Mouse (Mus musculus) heart, embryonic 10.5 days (tissue): ENCODE data around the gene Map3k12. TPM values are rescaled to one million over a fixed set of nuclear protein-coding genes. Genes with fewer than 3 reads are reported as not detected.

ENCODE experiments used
- DNase-seq: peaks from one replicate; pipeline ENCODE4 v3.0.0-alpha.2; 2017; ENCODE audit warnings: low spot score
- H3K27ac ChIP-seq: fragments of 300-500 bp; sonication (generic); 2 replicates; pipeline ENCODE4 v1.5.1; 2016; ENCODE audit warnings: mild to moderate bottlenecking
- H3K27me3 ChIP-seq: fragments of 300-500 bp; sonication (generic); 2 replicates; pipeline ENCODE4 v1.6.1; 2016; ENCODE audit warnings: mild to moderate bottlenecking; ENCODE audit not compliant: poor library complexity, insufficient read depth, severe bottlenecking
- H3K36me3 ChIP-seq: fragments of 300-500 bp; sonication (generic); 2 replicates; pipeline ENCODE4 v1.6.1; 2016; ENCODE audit warnings: mild to moderate bottlenecking, moderate library complexity
- H3K4me1 ChIP-seq: fragments of 300-500 bp; sonication (generic); 2 replicates; pipeline ENCODE4 v1.6.1; 2016; ENCODE audit warnings: mild to moderate bottlenecking
- H3K4me3 ChIP-seq: fragments of 300-500 bp; sonication (generic); 2 replicates; pipeline ENCODE4 v1.5.1; 2016; ENCODE audit warnings: mild to moderate bottlenecking, moderate library complexity
- H3K9me3 ChIP-seq: fragments of 300-500 bp; sonication (generic); 2 replicates; pipeline ENCODE4 v1.6.1; 2016; ENCODE audit warnings: mild to moderate bottlenecking, moderate library complexity
- WGBS: fragments of 180-500 bp; shearing (Covaris S2); methylation state at CpG from one replicate; pipeline ENCODE4 v1.1.7; 2016; 5-methylcytosine and 5-hydroxymethylcytosine counted together
- polyA plus RNA-seq: library from polyadenylated mRNA; unstranded; fragments of >200 nt; fragmentation: Nextera tagmentation; extraction: Ambion mirVana; gene quantifications from 2 replicates; pipeline ENCODE4 v1.2.1, GENCODE M21; 2016

Map3k12 gene
- polyA plus RNA-seq, result 17.9 and 19.7 TPM in 2 replicates

- no peaks in the 10 kb centered on the region for H3K27me3 ChIP-seq
- H3K36me3 ChIP-seq, result peaks cover 16% of the 10 kb centered on the region
- peak within 1 kb of the TSS; percentile 81 for H3K4me3 ChIP-seq
- under 1% methylated on average over 41 of the region's 43 CpGs for WGBS
- peak within 1 kb of the TSS; percentile 98 for H3K27ac ChIP-seq
- peaks cover 48% of the 10 kb centered on the region for H3K4me1 ChIP-seq
- peak; percentile 91 for DNase-seq
- H3K9me3 ChIP-seq, result no peaks in the 10 kb centered on the region
Measured at GRCm38 (mm10) chr15:102516728-102517404, at the start of gene Map3k12. TSS of gene Map3k12 (minus strand) at chr15:102517064.

- Histone ChIP-seq H3K4me3 (no peak overlapping the region), H3K4me1 (no peaks in the 10 kb centered on the region), H3K36me3 (peaks cover 23% of the 10 kb centered on the region), H3K27ac (no peak overlapping the region), H3K27me3 (no peaks in the 10 kb centered on the region), H3K9me3 (no peaks in the 10 kb centered on the region)
- no peak for DNase-seq
- 85% methylated on average over 5 of the region's 5 CpGs for WGBS
Measured at GRCm38 (mm10) chr15:102563681-102564080, 46.8 kb upstream of the Map3k12 start.

- no peak overlapping the region for H3K4me3 ChIP-seq
- H3K9me3 ChIP-seq, result no peaks in the 10 kb centered on the region
Measured at GRCm38 (mm10) chr15:102563061-102563460, 46.2 kb upstream of the Map3k12 start.

GRCm38 (mm10) chr15:102562491-102562890, 45.6 kb upstream of the Map3k12 start:
- Histone ChIP-seq H3K4me3 (no peak overlapping the region), H3K27ac (no peak overlapping the region), H3K27me3 (no peaks in the 10 kb centered on the region), H3K9me3 (no peaks in the 10 kb centered on the region), H3K4me1 (no peaks in the 10 kb centered on the region), H3K36me3 (peaks cover 23% of the 10 kb centered on the region)
- no peak for DNase-seq
- 89% methylated on average over 1 of the region's 1 CpGs for WGBS

More at GRCm38 (mm10) chr15:102563061-102563460, 46.2 kb upstream of the Map3k12 start:
- DNase-seq, result no peak
- Histone ChIP-seq H3K27me3 (no peaks in the 10 kb centered on the region), H3K4me1 (no peaks in the 10 kb centered on the region), H3K36me3 (peaks cover 23% of the 10 kb centered on the region), H3K27ac (no peak overlapping the region)
- WGBS, result 89% methylated on average over 3 of the region's 3 CpGs

GRCm38 (mm10) chr15:102557580-102557979, 40.7 kb upstream of the Map3k12 start:
- Histone ChIP-seq H3K4me3 (no peak overlapping the region), H3K4me1 (no peaks in the 10 kb centered on the region), H3K27ac (no peak overlapping the region), H3K36me3 (peaks cover 54% of the 10 kb centered on the region), H3K27me3 (no peaks in the 10 kb centered on the region), H3K9me3 (no peaks in the 10 kb centered on the region)
- no peak for DNase-seq

- Histone ChIP-seq H3K36me3 (peaks cover 66% of the 10 kb centered on the region), H3K4me3 (no peak overlapping the region), H3K27me3 (no peaks in the 10 kb centered on the region), H3K27ac (no peak overlapping the region), H3K9me3 (no peaks in the 10 kb centered on the region), H3K4me1 (no peaks in the 10 kb centered on the region)
- 100% methylated on average over 1 of the region's 1 CpGs for WGBS
- no peak for DNase-seq
Measured at GRCm38 (mm10) chr15:102555581-102555980, 38.7 kb upstream of the Map3k12 start.

GRCm38 (mm10) chr15:102552599-102552998, 35.7 kb upstream of the Map3k12 start:
- H3K27me3 ChIP-seq, result no peaks in the 10 kb centered on the region
- WGBS, result 97% methylated on average over 5 of the region's 5 CpGs
- H3K36me3 ChIP-seq, result peaks cover 75% of the 10 kb centered on the region
- no peak overlapping the region for H3K4me3 ChIP-seq
- H3K27ac ChIP-seq, result no peak overlapping the region
- no peaks in the 10 kb centered on the region for H3K9me3 ChIP-seq
- no peak for DNase-seq
- H3K4me1 ChIP-seq, result no peaks in the 10 kb centered on the region

GRCm38 (mm10) chr15:102547478-102547877, 30.6 kb upstream of the Map3k12 start:
- WGBS, result 93% methylated on average over 3 of the region's 3 CpGs
- peaks cover 74% of the 10 kb centered on the region for H3K36me3 ChIP-seq
- H3K4me3 ChIP-seq, result no peak overlapping the region
- no peak overlapping the region for H3K27ac ChIP-seq
- no peaks in the 10 kb centered on the region for H3K4me1 ChIP-seq
- no peaks in the 10 kb centered on the region for H3K27me3 ChIP-seq
- no peak for DNase-seq
- H3K9me3 ChIP-seq, result no peaks in the 10 kb centered on the region

- no peak for DNase-seq
- Histone ChIP-seq H3K27me3 (no peaks in the 10 kb centered on the region), H3K9me3 (no peaks in the 10 kb centered on the region), H3K4me1 (no peaks in the 10 kb centered on the region), H3K27ac (no peak overlapping the region; the same call in 1 of the 2 replicates), H3K36me3 (peaks cover 74% of the 10 kb centered on the region), H3K4me3 (no peak overlapping the region)
- WGBS, result 82% methylated on average over 3 of the region's 3 CpGs
Measured at GRCm38 (mm10) chr15:102546677-102547427, 30.0 kb upstream of the Map3k12 start.

- Histone ChIP-seq H3K9me3 (no peaks in the 10 kb centered on the region), H3K4me3 (no peak overlapping the region), H3K27ac (no peak overlapping the region), H3K27me3 (no peaks in the 10 kb centered on the region), H3K36me3 (peaks cover 74% of the 10 kb centered on the region), H3K4me1 (no peaks in the 10 kb centered on the region)
- 92% methylated on average over 3 of the region's 3 CpGs for WGBS
- DNase-seq, result no peak
Measured at GRCm38 (mm10) chr15:102546246-102546645, 29.4 kb upstream of the Map3k12 start.

- Histone ChIP-seq H3K27me3 (no peaks in the 10 kb centered on the region), H3K4me3 (no peak overlapping the region), H3K36me3 (peaks cover 81% of the 10 kb centered on the region), H3K4me1 (no peaks in the 10 kb centered on the region), H3K9me3 (no peaks in the 10 kb centered on the region), H3K27ac (no peak overlapping the region)
- no peak for DNase-seq
- 91% methylated on average over 4 of the region's 4 CpGs for WGBS
Measured at GRCm38 (mm10) chr15:102544801-102545200, 27.9 kb upstream of the Map3k12 start.

- WGBS, result 91% methylated on average over 7 of the region's 7 CpGs
- no peaks in the 10 kb centered on the region for H3K4me1 ChIP-seq
- H3K36me3 ChIP-seq, result peaks cover 81% of the 10 kb centered on the region
- H3K4me3 ChIP-seq, result no peak overlapping the region
- peak; percentile 68 for DNase-seq
- H3K27ac ChIP-seq, result no peak overlapping the region
- no peaks in the 10 kb centered on the region for H3K9me3 ChIP-seq
- no peaks in the 10 kb centered on the region for H3K27me3 ChIP-seq
Measured at GRCm38 (mm10) chr15:102533926-102534325, 17.1 kb upstream of the Map3k12 start.

- Histone ChIP-seq H3K4me1 (no peaks in the 10 kb centered on the region), H3K4me3 (no peak overlapping the region), H3K27me3 (no peaks in the 10 kb centered on the region), H3K27ac (no peak overlapping the region), H3K36me3 (peaks cover 90% of the 10 kb centered on the region), H3K9me3 (no peaks in the 10 kb centered on the region)
- DNase-seq, result peak; percentile 51
- 90% methylated on average over 3 of the region's 3 CpGs for WGBS
Measured at GRCm38 (mm10) chr15:102532106-102532900, 15.4 kb upstream of the Map3k12 start.
